Mouse (Mus musculus) urinary bladder, adult 2 months (tissue): Measurements from ENCODE around the gene Spint2. TPM values are rescaled to one million over a fixed set of nuclear protein-coding genes. Genes with fewer than 3 reads are reported as not detected.

Experiments used
- polyA plus RNA-seq: library from polyadenylated mRNA; depleted of rRNA; stranded (reverse); fragments of >200 nt; gene quantifications from 2 replicates; pipeline ENCODE4 v1.2.3, GENCODE M21; 2012; rRNA removed

The Spint2 gene
- polyA plus RNA-seq, 1 experiment: 485 TPM

Other genes with a start within 250 kb of the Spint2 start
- 0.15 and 0.21 TPM in 2 replicates for gene Ryr1, start 156.7 kb downstream of the Spint2 start, polyA plus RNA-seq
- 5.6 and 6.7 TPM in 2 replicates for gene Rasgrp4, start 147.1 kb downstream of the Spint2 start, polyA plus RNA-seq
- 40.5 and 52.7 TPM in 2 replicates for gene Fam98c, start 125.7 kb downstream of the Spint2 start, polyA plus RNA-seq
- 0.69 and 1.1 TPM in 2 replicates for gene Ggn, start 111.7 kb downstream of the Spint2 start, polyA plus RNA-seq
- 15.6 and 18.4 TPM in 2 replicates for gene Spred3, start 111.5 kb downstream of the Spint2 start, polyA plus RNA-seq
- 171 and 187 TPM in 2 replicates for gene Psmd8, start 101.2 kb downstream of the Spint2 start, polyA plus RNA-seq
- gene Catsperg1, start 67.9 kb downstream of the Spint2 start, polyA plus RNA-seq: 4.9 and 6.7 TPM in 2 replicates
- gene Kcnk6, start 49.4 kb downstream of the Spint2 start, polyA plus RNA-seq: 3.9 and 5.4 TPM in 2 replicates
- 43.4 and 45.5 TPM in 2 replicates for gene Yif1b, start 43.6 kb downstream of the Spint2 start, polyA plus RNA-seq
- 144 and 178 TPM in 2 replicates for gene 2200002D01Rik, start 33.4 kb downstream of the Spint2 start, polyA plus RNA-seq
- 303 and 338 TPM in 2 replicates for gene Ppp1r14a, start 7.4 kb upstream of the Spint2 start, polyA plus RNA-seq
- 1.3 and 2.8 TPM in 2 replicates for gene Dpf1, start 22.0 kb upstream of the Spint2 start, polyA plus RNA-seq
- 18.4 and 32.6 TPM in 2 replicates for gene Sipa1l3, start 236.7 kb upstream of the Spint2 start, polyA plus RNA-seq